Comparison of ENCODE assay signal across 9 mouse cellular contexts in the genomic region with DNA sequence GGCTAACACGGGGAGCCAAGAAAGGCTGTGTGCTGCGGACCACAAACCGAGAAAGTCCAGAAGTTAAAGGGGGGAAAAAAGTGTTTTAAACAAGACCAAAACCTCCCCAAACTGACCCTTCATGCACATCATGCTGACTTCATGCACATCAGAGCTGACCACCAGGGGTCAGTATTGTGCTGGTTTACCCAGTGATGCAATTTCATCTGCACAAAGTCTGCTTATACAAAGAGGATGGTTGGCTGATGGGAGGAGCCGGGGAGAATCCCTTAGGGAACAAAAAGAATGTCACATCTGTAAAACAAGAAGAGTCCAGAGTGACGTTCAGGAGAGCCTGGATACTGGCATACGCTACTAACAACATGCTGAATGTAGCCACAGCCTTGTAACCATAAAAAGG. TPM values are rescaled to one million over a fixed set of nuclear protein-coding genes. Genes with fewer than 3 reads are reported as not detected.
A peak's percentile ranks its signal among the peaks of the same experiment; 100 is the strongest.
DNase-seq lines count a peak whose midpoint lies in the region; ATAC-seq and TF ChIP-seq lines count a peak whose summit lies in the region.
"Had no signal": no experiment of that assay in that cellular context is flagged by ENCODE, and none has a peak within 500 bp of the region (broad histone marks: within the 10 kb centered on the region; RNA-seq: fewer than 3 reads in every experiment).

No protein-coding gene starts in this region.

- no peak overlapping the region for H3K27ac ChIP-seq in midbrain, embryonic 12.5 days (replicated peaks)
- no peak overlapping the region for H3K27ac ChIP-seq in midbrain, embryonic 15.5 days
- no peak overlapping the region for H3K27ac ChIP-seq in kidney, postnatal 0 days
- no peak overlapping the region for H3K27ac ChIP-seq in liver, adult 2 months (replicated peaks; ENCODE audit: insufficient read depth, low read depth, low read length)
- no peak overlapping the region for H3K27ac ChIP-seq in neural tube, embryonic 14.5 days (ENCODE audit: low read depth, low read length)

- no peak for TF ChIP-seq POLR2A in liver, adult 2 months (IDR thresholded peaks at IDR 0.05; ENCODE audit: extremely low read depth, insufficient read depth, low read length)

- H3K4me3 ChIP-seq in midbrain, embryonic 12.5 days: no peak overlapping the region
- H3K4me3 ChIP-seq in midbrain, embryonic 15.5 days: no peak overlapping the region
- H3K4me3 ChIP-seq in kidney, postnatal 0 days (replicated peaks; ENCODE audit: low read depth, low read length): no peak overlapping the region
- no peak overlapping the region for H3K4me3 ChIP-seq in liver, adult 2 months (ENCODE audit: insufficient read depth, low read depth, low read length)
- H3K4me3 ChIP-seq in neural tube, embryonic 14.5 days (ENCODE audit: low read depth, low read length): no peak overlapping the region

- 30% methylated on average over 6 of the region's 6 CpGs for WGBS in midbrain, embryonic 12.5 days
- 27% methylated on average over 6 of the region's 6 CpGs for WGBS in midbrain, embryonic 15.5 days
- 33% methylated on average over 6 of the region's 6 CpGs for WGBS in kidney, postnatal 0 days
- 28% methylated on average over 6 of the region's 6 CpGs for WGBS in liver, adult 2 months
- WGBS in neural tube, embryonic 14.5 days: 28% methylated on average over 6 of the region's 6 CpGs

- H3K4me2 ChIP-seq in midbrain, embryonic 12.5 days (replicated peaks): no peak overlapping the region
- no peak overlapping the region for H3K4me2 ChIP-seq in midbrain, embryonic 15.5 days
- H3K4me2 ChIP-seq in kidney, postnatal 0 days (ENCODE audit: low read length): no peak overlapping the region
- no peak overlapping the region for H3K4me2 ChIP-seq in neural tube, embryonic 14.5 days (ENCODE audit: low read depth, low read length)

- H3K9me3 ChIP-seq in midbrain, embryonic 12.5 days: no peaks in the 10 kb centered on the region
- H3K9me3 ChIP-seq in midbrain, embryonic 15.5 days: no peaks in the 10 kb centered on the region
- no peaks in the 10 kb centered on the region for H3K9me3 ChIP-seq in kidney, postnatal 0 days (replicated peaks; ENCODE audit: low read length)
- H3K9me3 ChIP-seq in neural tube, embryonic 14.5 days (ENCODE audit: control insufficient read depth, low read length): no peaks in the 10 kb centered on the region

- 0 out of 2 replicates have a peak, but pooled peaks have one; percentile 52 for ATAC-seq in midbrain, embryonic 12.5 days (ENCODE audit: low FRiP score, low read depth)
- ATAC-seq in midbrain, embryonic 15.5 days (replicated peaks): no peak
- no peak for ATAC-seq in kidney, postnatal 0 days (replicated peaks; ENCODE audit: low FRiP score, low read depth)
- 0 out of 2 replicates have a peak, but pooled peaks have one; percentile 49 for ATAC-seq in neural tube, embryonic 14.5 days (ENCODE audit: low read depth)

- H3K9ac ChIP-seq in midbrain, embryonic 12.5 days (replicated peaks): no peak overlapping the region
- H3K9ac ChIP-seq in midbrain, embryonic 15.5 days: no peak overlapping the region
- H3K9ac ChIP-seq in kidney, postnatal 0 days (ENCODE audit: low read depth, low read length): no peak overlapping the region
- no peak overlapping the region for H3K9ac ChIP-seq in liver, adult 2 months (ENCODE audit: low read depth, low read length)
- H3K9ac ChIP-seq in neural tube, embryonic 14.5 days (replicated peaks; ENCODE audit: low read depth, low read length): no peak overlapping the region

- DNase-seq in cerebellum, adult 8-10 months: peak; percentile 56
- peak; percentile 34 to 66 for DNase-seq in frontal cortex, postnatal 14 days (ENCODE audit: low spot score in 2 of 2)
- DNase-seq in kidney, postnatal 0 days (ENCODE audit: low spot score): peak; percentile 79
- DNase-seq in liver, adult 2 months (ENCODE audit: extremely low read depth, low read depth, low spot score): peak; percentile 69
- peak; percentile 41 for DNase-seq in testis, postnatal 14 days (ENCODE audit: low spot score)

- peak; percentile 84 for TF ChIP-seq CTCF in kidney, postnatal 0 days (IDR thresholded peaks at IDR 0.05; ENCODE audit: low read depth)
- peak; percentile 68 for TF ChIP-seq CTCF in liver, adult 2 months (IDR thresholded peaks at IDR 0.05; ENCODE audit: low read depth, low read length)

- H3K4me1 ChIP-seq in midbrain, embryonic 12.5 days: no peaks in the 10 kb centered on the region
- H3K4me1 ChIP-seq in midbrain, embryonic 15.5 days: no peaks in the 10 kb centered on the region
- no peaks in the 10 kb centered on the region for H3K4me1 ChIP-seq in kidney, postnatal 0 days (replicated peaks; ENCODE audit: insufficient read depth, low read length)
- no peaks in the 10 kb centered on the region for H3K4me1 ChIP-seq in liver, adult 2 months (ENCODE audit: control insufficient read depth, insufficient read depth, low read length)
- H3K4me1 ChIP-seq in neural tube, embryonic 14.5 days (ENCODE audit: control insufficient read depth, insufficient read depth, low read length): no peaks in the 10 kb centered on the region

- H3K27me3 ChIP-seq in midbrain, embryonic 12.5 days: no peaks in the 10 kb centered on the region
- H3K27me3 ChIP-seq in midbrain, embryonic 15.5 days (replicated peaks): no peaks in the 10 kb centered on the region
- no peaks in the 10 kb centered on the region for H3K27me3 ChIP-seq in kidney, postnatal 0 days (ENCODE audit: insufficient read depth, low read length)
- no peaks in the 10 kb centered on the region; the same call in 1 of the 2 replicates for H3K27me3 ChIP-seq in liver, adult 2 months (ENCODE audit: control insufficient read depth, insufficient read depth, low read length)
- H3K27me3 ChIP-seq in neural tube, embryonic 14.5 days (ENCODE audit: control insufficient read depth, insufficient read depth, low read length): no peaks in the 10 kb centered on the region

- no peaks in the 10 kb centered on the region for H3K79me2 ChIP-seq in liver, adult 2 months (ENCODE audit: control insufficient read depth, insufficient read depth, low read length)

- no peaks in the 10 kb centered on the region for H3K36me3 ChIP-seq in midbrain, embryonic 12.5 days
- no peaks in the 10 kb centered on the region for H3K36me3 ChIP-seq in midbrain, embryonic 15.5 days (replicated peaks)
- H3K36me3 ChIP-seq in kidney, postnatal 0 days (ENCODE audit: insufficient read depth, low read length): no peaks in the 10 kb centered on the region
- H3K36me3 ChIP-seq in liver, adult 2 months (ENCODE audit: control insufficient read depth, insufficient read depth, low read length): no peaks in the 10 kb centered on the region
- no peaks in the 10 kb centered on the region for H3K36me3 ChIP-seq in neural tube, embryonic 14.5 days (ENCODE audit: control insufficient read depth, insufficient read depth, low read length)

RNA-seq across cellular contexts. Expression of a gene that starts 10.8 kb away (rescaled TPM):
- polyA plus RNA-seq in midbrain, embryonic 12.5 days (2016; fragmentation: Nextera tagmentation; extraction: Ambion mirVana): 0.10 TPM in 1 of 2 replicates, not detected in the other
- polyA plus RNA-seq in midbrain, embryonic 15.5 days (2015; fragmentation: Nextera tagmentation; extraction: Ambion mirVana): not detected in 2 replicates
- polyA plus RNA-seq in kidney, postnatal 0 days (2015; fragmentation: Nextera tagmentation; extraction: Ambion mirVana): 0.20 and 0.32 TPM in 2 replicates
- 4.2 and 4.4 TPM in 2 replicates for total RNA-seq in liver, adult 2 months (2014; rRNA removed)
- polyA plus RNA-seq in liver, adult 2 months (2012; rRNA removed): 2.8 and 4.6 TPM in 2 replicates
- polyA plus RNA-seq in neural tube, embryonic 14.5 days (2014; fragmentation: Nextera tagmentation; extraction: Ambion mirVana): 0.13 TPM in 1 of 2 replicates, not detected in the other

RNA-seq across cellular contexts. Expression of a gene that starts 24.4 kb away (rescaled TPM):
- 0.17 and 0.26 TPM in 2 replicates for polyA plus RNA-seq in midbrain, embryonic 12.5 days (2016; fragmentation: Nextera tagmentation; extraction: Ambion mirVana)
- 0.08 TPM in 1 of 2 replicates, not detected in the other for polyA plus RNA-seq in midbrain, embryonic 15.5 days (2015; fragmentation: Nextera tagmentation; extraction: Ambion mirVana)
- polyA plus RNA-seq in kidney, postnatal 0 days (2015; fragmentation: Nextera tagmentation; extraction: Ambion mirVana): 0.11 TPM in 1 of 2 replicates, not detected in the other
- 0.09 and 0.20 TPM in 2 replicates for total RNA-seq in liver, adult 2 months (2014; rRNA removed)
- polyA plus RNA-seq in liver, adult 2 months (2012; rRNA removed): 0.26 and 0.34 TPM in 2 replicates
- 0.05 TPM in 1 of 2 replicates, not detected in the other for polyA plus RNA-seq in neural tube, embryonic 14.5 days (2014; fragmentation: Nextera tagmentation; extraction: Ambion mirVana)

RNA-seq across cellular contexts. Expression of a gene that starts 27.3 kb away (rescaled TPM):
- not detected in 2 replicates for polyA plus RNA-seq in midbrain, embryonic 12.5 days (2016; fragmentation: Nextera tagmentation; extraction: Ambion mirVana)
- polyA plus RNA-seq in midbrain, embryonic 15.5 days (2015; fragmentation: Nextera tagmentation; extraction: Ambion mirVana): not detected in 2 replicates
- 0.16 and 0.32 TPM in 2 replicates for polyA plus RNA-seq in kidney, postnatal 0 days (2015; fragmentation: Nextera tagmentation; extraction: Ambion mirVana)
- total RNA-seq in liver, adult 2 months (2014; rRNA removed): 0.34 TPM in 1 of 2 replicates, not detected in the other
- 0.09 and 0.21 TPM in 2 replicates for polyA plus RNA-seq in liver, adult 2 months (2012; rRNA removed)
- not detected in 2 replicates for polyA plus RNA-seq in neural tube, embryonic 14.5 days (2014; fragmentation: Nextera tagmentation; extraction: Ambion mirVana)
- polyA plus RNA-seq: gonadal fat pad, adult 2 months had no signal

RNA-seq across cellular contexts. Expression of a gene that starts 41.1 kb away (rescaled TPM):
- 0.17 and 0.22 TPM in 2 replicates for polyA plus RNA-seq in midbrain, embryonic 12.5 days (2016; fragmentation: Nextera tagmentation; extraction: Ambion mirVana)
- 0.09 and 0.22 TPM in 2 replicates for polyA plus RNA-seq in midbrain, embryonic 15.5 days (2015; fragmentation: Nextera tagmentation; extraction: Ambion mirVana)
- 0.24 and 0.28 TPM in 2 replicates for polyA plus RNA-seq in kidney, postnatal 0 days (2015; fragmentation: Nextera tagmentation; extraction: Ambion mirVana)
- 0.83 and 1.0 TPM in 2 replicates for total RNA-seq in liver, adult 2 months (2014; rRNA removed)
- 0.90 and 1.9 TPM in 2 replicates for polyA plus RNA-seq in liver, adult 2 months (2012; rRNA removed)
- polyA plus RNA-seq in neural tube, embryonic 14.5 days (2014; fragmentation: Nextera tagmentation; extraction: Ambion mirVana): 0.27 TPM in 1 of 2 replicates, not detected in the other

RNA-seq across cellular contexts. Expression of a gene that starts 42.3 kb away (rescaled TPM):
- polyA plus RNA-seq in midbrain, embryonic 12.5 days (2016; fragmentation: Nextera tagmentation; extraction: Ambion mirVana): 0.08 and 0.11 TPM in 2 replicates
- not detected in 2 replicates for polyA plus RNA-seq in midbrain, embryonic 15.5 days (2015; fragmentation: Nextera tagmentation; extraction: Ambion mirVana)
- 0.08 and 0.13 TPM in 2 replicates for polyA plus RNA-seq in kidney, postnatal 0 days (2015; fragmentation: Nextera tagmentation; extraction: Ambion mirVana)
- not detected in 2 replicates for total RNA-seq in liver, adult 2 months (2014; rRNA removed)
- polyA plus RNA-seq in liver, adult 2 months (2012; rRNA removed): 0.04 TPM in 1 of 2 replicates, not detected in the other
- polyA plus RNA-seq in neural tube, embryonic 14.5 days (2014; fragmentation: Nextera tagmentation; extraction: Ambion mirVana): not detected in 2 replicates

Comparison
In these comparisons a context has a peak if more than half of its experiments do, and no peak if none do; other contexts are left out.
1. ATAC-seq: peak in midbrain, embryonic 12.5 days (single experiment) and neural tube, embryonic 14.5 days (single experiment); none in midbrain, embryonic 15.5 days (single experiment) and kidney, postnatal 0 days (single experiment).
2. Peak in every context shown above with its lines, with median percentiles within 50 percentile points of each other: DNase-seq.